Mouse (Mus musculus): ENCODE measurements around the gene Pilra. TPM values are rescaled to one million over a fixed set of nuclear protein-coding genes. Genes with fewer than 3 reads are reported as not detected.

The Pilra gene
- total RNA-seq, 1 experiment = 0.62 TPM

GRCm38 (mm10) chr5:137776408-137776918 is 59.6 kb downstream of the Pilra start:
- Histone ChIP-seq H3K27ac (ENCODE audit: insufficient read depth, low read depth, low read length, poor library complexity, severe bottlenecking) (peak overlapping the region; percentile 68), H3K4me3 (ENCODE audit: insufficient read depth in 1 of 2, low read depth in 1 of 2, low read length in 2 of 2, poor library complexity in 1 of 2, severe bottlenecking in 1 of 2) (peak overlapping the region in 1 of 2 experiments; percentile 19; a peak in 2 of 4 replicates)

GRCm38 (mm10) chr5:137775587-137776290 is 60.3 kb downstream of the Pilra start:
- DNase-seq (ENCODE audit: low read depth, low spot score) = no peak
- Histone ChIP-seq H3K4me1 (ENCODE audit: control insufficient read depth in 2 of 2, insufficient read depth in 2 of 2, low read length in 2 of 2, poor library complexity in 1 of 2) (peaks cover 7 to 9% of the 10 kb centered on the region in 2 experiments; a peak in 3 of 4 replicates), H3K4me3 (ENCODE audit: insufficient read depth in 1 of 2, low read depth in 1 of 2, low read length in 2 of 2, poor library complexity in 1 of 2, severe bottlenecking in 1 of 2) (no peak overlapping the region; a peak in 1 of 4 replicates)

More at GRCm38 (mm10) chr5:137776408-137776918, 59.6 kb downstream of the Pilra start:
- no peak for TF ChIP-seq CHD2 (IDR thresholded peaks at IDR 0.05; ENCODE audit: low read depth, low read length)
- no peak for TF ChIP-seq HCFC1 (IDR thresholded peaks at IDR 0.05; ENCODE audit: borderline replicate concordance, insufficient read depth, low read length)
- no peak for TF ChIP-seq MAFK (IDR thresholded peaks at IDR 0.05; ENCODE audit: insufficient read depth, low read depth, low read length)
- no peak for TF ChIP-seq ZNF384 (IDR thresholded peaks at IDR 0.05; ENCODE audit: low read depth, low read length)
- TF ChIP-seq ZC3H11A (IDR thresholded peaks at IDR 0.05; ENCODE audit: borderline replicate concordance, low read depth, low read length) = no peak
- Histone ChIP-seq H3K9me3 (ENCODE audit: control insufficient read depth, insufficient read depth, low read depth, low read length) (no peaks in the 10 kb centered on the region), H3K36me3 (ENCODE audit: control insufficient read depth, insufficient read depth, low read length, poor library complexity, severe bottlenecking) (peaks cover 8% of the 10 kb centered on the region), H3K9ac (ENCODE audit: insufficient read depth, low read depth, low read length, poor library complexity, severe bottlenecking) (peak overlapping the region; percentile 49; the same call in 1 of the 2 replicates), H3K4me1 (ENCODE audit: control insufficient read depth in 2 of 2, insufficient read depth in 2 of 2, low read length in 2 of 2, poor library complexity in 1 of 2) (peaks cover 7 to 9% of the 10 kb centered on the region in 2 experiments; a peak in 3 of 4 replicates)
- DNase-seq (ENCODE audit: low read depth, low spot score) = peak; percentile 63
- in situ Hi-C loops (cut with MboI; ENCODE audit: low sequenced_read_pairs in 2 of 2, unreplicated experiment in 2 of 2) = no loop called here

GRCm38 (mm10) chr5:137772755-137773154 is 63.3 kb downstream of the Pilra start:
- TF ChIP-seq ZC3H11A (IDR thresholded peaks at IDR 0.05; ENCODE audit: borderline replicate concordance, low read depth, low read length) (no peak), CHD2 (IDR thresholded peaks at IDR 0.05; ENCODE audit: low read depth, low read length) (no peak), ZNF384 (IDR thresholded peaks at IDR 0.05; ENCODE audit: low read depth, low read length) (no peak), MAFK (IDR thresholded peaks at IDR 0.05; ENCODE audit: insufficient read depth, low read depth, low read length) (no peak), HCFC1 (IDR thresholded peaks at IDR 0.05; ENCODE audit: borderline replicate concordance, insufficient read depth, low read length) (no peak)
- no peaks in the 10 kb centered on the region for H3K9me3 ChIP-seq (ENCODE audit: control insufficient read depth, insufficient read depth, low read depth, low read length)
- H3K4me3 ChIP-seq (ENCODE audit: insufficient read depth in 1 of 2, low read depth in 1 of 2, low read length in 2 of 2, poor library complexity in 1 of 2, severe bottlenecking in 1 of 2) = no peak overlapping the region
- no peaks in the 10 kb centered on the region for H3K36me3 ChIP-seq (ENCODE audit: control insufficient read depth, insufficient read depth, low read length, poor library complexity, severe bottlenecking)
- in situ Hi-C loops (cut with MboI; ENCODE audit: low sequenced_read_pairs in 2 of 2, unreplicated experiment in 2 of 2) = no loop called here
- no peak overlapping the region for H3K27ac ChIP-seq (ENCODE audit: insufficient read depth, low read depth, low read length, poor library complexity, severe bottlenecking)
- peaks cover 5 to 12% of the 10 kb centered on the region in 2 experiments; a peak in 2 of 4 replicates for H3K4me1 ChIP-seq (ENCODE audit: control insufficient read depth in 2 of 2, insufficient read depth in 2 of 2, low read length in 2 of 2, poor library complexity in 1 of 2)
- H3K9ac ChIP-seq (ENCODE audit: insufficient read depth, low read depth, low read length, poor library complexity, severe bottlenecking) = no peak overlapping the region
- no peak for DNase-seq (ENCODE audit: low read depth, low spot score)

More at GRCm38 (mm10) chr5:137775587-137776290, 60.3 kb downstream of the Pilra start:
- H3K9ac ChIP-seq (ENCODE audit: insufficient read depth, low read depth, low read length, poor library complexity, severe bottlenecking) = no peak overlapping the region
- peak overlapping the region; percentile 68 for H3K27ac ChIP-seq (ENCODE audit: insufficient read depth, low read depth, low read length, poor library complexity, severe bottlenecking)
- no peak for TF ChIP-seq HCFC1 (IDR thresholded peaks at IDR 0.05; ENCODE audit: borderline replicate concordance, insufficient read depth, low read length)
- no peak for TF ChIP-seq MAFK (IDR thresholded peaks at IDR 0.05; ENCODE audit: insufficient read depth, low read depth, low read length)
- TF ChIP-seq CHD2 (IDR thresholded peaks at IDR 0.05; ENCODE audit: low read depth, low read length) = no peak
- TF ChIP-seq ZC3H11A (IDR thresholded peaks at IDR 0.05; ENCODE audit: borderline replicate concordance, low read depth, low read length) = no peak
- no peak for TF ChIP-seq ZNF384 (IDR thresholded peaks at IDR 0.05; ENCODE audit: low read depth, low read length)
- H3K36me3 ChIP-seq (ENCODE audit: control insufficient read depth, insufficient read depth, low read length, poor library complexity, severe bottlenecking) = peaks cover 4% of the 10 kb centered on the region
- in situ Hi-C loops (cut with MboI; ENCODE audit: low sequenced_read_pairs in 2 of 2, unreplicated experiment in 2 of 2) = no loop called here
- H3K9me3 ChIP-seq (ENCODE audit: control insufficient read depth, insufficient read depth, low read depth, low read length) = no peaks in the 10 kb centered on the region

Other genes with a start within 250 kb of the Pilra start
- gene Mospd3, start 235.2 kb downstream of the Pilra start, total RNA-seq (2012; rRNA removed) = 7.8 and 12.9 TPM in 2 replicates
- 134 and 157 TPM in 2 replicates for gene Pcolce, start 222.5 kb downstream of the Pilra start, total RNA-seq (2012; rRNA removed)
- gene Fbxo24, start 207.3 kb downstream of the Pilra start, total RNA-seq (2012; rRNA removed) = 1.1 and 2.2 TPM in 2 replicates
- 12.7 and 23.0 TPM in 2 replicates for gene Lrch4, start 207.2 kb downstream of the Pilra start, total RNA-seq (2012; rRNA removed)
- gene Gm20605, start 207.1 kb downstream of the Pilra start, total RNA-seq (2012; rRNA removed) = 7.8 and 13.6 TPM in 2 replicates
- gene Sap25, start 194.9 kb downstream of the Pilra start, total RNA-seq (2012; rRNA removed) = 12.0 and 24.0 TPM in 2 replicates
- 0.85 and 1.5 TPM in 2 replicates for gene Irs3, start 190.6 kb downstream of the Pilra start, total RNA-seq (2012; rRNA removed)
- gene Agfg2, start 151.6 kb downstream of the Pilra start, total RNA-seq (2012; rRNA removed) = 12.3 and 12.5 TPM in 2 replicates
- gene Nyap1, start 94.7 kb downstream of the Pilra start, total RNA-seq (2012; rRNA removed) = 5.9 and 7.4 TPM in 2 replicates
- 15.9 and 21.6 TPM in 2 replicates for gene Tsc22d4, start 90.6 kb downstream of the Pilra start, total RNA-seq (2012; rRNA removed)
- gene Ppp1r35, start 57.4 kb downstream of the Pilra start, total RNA-seq (2012; rRNA removed) = 27.6 and 34.5 TPM in 2 replicates
- gene Mepce, start 48.6 kb downstream of the Pilra start, total RNA-seq (2012; rRNA removed) = 42.3 and 43.0 TPM in 2 replicates
- 24.5 and 33.0 TPM in 2 replicates for gene Zcwpw1, start 48.5 kb downstream of the Pilra start, total RNA-seq (2012; rRNA removed)
- gene Pilrb1, start 21.8 kb upstream of the Pilra start, total RNA-seq (2012; rRNA removed) = not detected in 2 replicates
- not detected in 2 replicates for gene Pilrb2, start 35.5 kb upstream of the Pilra start, total RNA-seq (2012; rRNA removed)
- 0.26 and 0.31 TPM in 2 replicates for gene Cyp3a13, start 85.3 kb upstream of the Pilra start, total RNA-seq (2012; rRNA removed)
- 0.04 TPM in 1 of 2 replicates, not detected in the other for gene Gjc3, start 126.8 kb upstream of the Pilra start, total RNA-seq (2012; rRNA removed)
- not detected in 2 replicates for gene Azgp1, start 145.2 kb upstream of the Pilra start, total RNA-seq (2012; rRNA removed)
- gene Smok3a, start 185.0 kb upstream of the Pilra start, total RNA-seq (2012; rRNA removed) = not detected in 2 replicates
- not detected in 2 replicates for gene Smok3b, start 185.1 kb upstream of the Pilra start, total RNA-seq (2012; rRNA removed)
- not detected in 2 replicates for gene Smok3c, start 216.9 kb upstream of the Pilra start, total RNA-seq (2012; rRNA removed)
- gene Zkscan1, start 248.8 kb upstream of the Pilra start, total RNA-seq (2012; rRNA removed) = 9.8 and 10.5 TPM in 2 replicates

Measured in ES-E14 (cell line).